Mouse (Mus musculus): ENCODE measurements around the gene Ncapd3. TPM values are rescaled to one million over a fixed set of nuclear protein-coding genes. Genes with fewer than 3 reads are reported as not detected.

Gene Ncapd3
- polyA plus RNA-seq, 1 experiment from 2014 or later: 38.1 TPM

DNA sequence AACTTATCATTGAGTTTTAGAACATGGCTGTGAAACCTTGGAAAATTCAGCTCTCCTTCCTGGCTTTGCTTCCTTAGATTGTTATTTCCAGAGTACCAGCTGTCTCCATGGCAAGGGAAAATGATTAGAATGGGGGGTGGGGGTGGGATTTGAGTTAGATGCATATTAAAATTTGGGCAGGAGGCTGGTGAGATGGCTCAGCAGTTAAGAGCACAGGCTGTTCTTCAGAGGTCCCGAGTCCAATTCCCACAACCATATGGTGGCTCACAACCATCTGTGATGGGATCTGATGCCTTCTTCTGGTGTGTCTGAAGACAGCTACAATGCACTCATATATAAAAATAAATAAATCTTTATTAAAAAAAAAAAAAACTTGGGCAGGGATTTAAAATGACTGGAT lies 24.0 kb upstream of the Ncapd3 start:
- peaks cover 90% of the 10 kb centered on the region for H3K36me3 ChIP-seq (replicated peaks)
- H3K9me3 ChIP-seq: no peaks in the 10 kb centered on the region
- peaks cover 5% of the 10 kb centered on the region for H3K4me1 ChIP-seq
- no peaks in the 10 kb centered on the region for H3K27me3 ChIP-seq (replicated peaks; ENCODE audit: low read depth, poor library complexity, severe bottlenecking)
- H3K27ac ChIP-seq (replicated peaks): no peak overlapping the region
- no peak overlapping the region for H3K4me3 ChIP-seq
- 92% methylated on average over 1 of the region's 1 CpGs for WGBS
- DNase-seq (ENCODE audit: low spot score): no peak

DNA sequence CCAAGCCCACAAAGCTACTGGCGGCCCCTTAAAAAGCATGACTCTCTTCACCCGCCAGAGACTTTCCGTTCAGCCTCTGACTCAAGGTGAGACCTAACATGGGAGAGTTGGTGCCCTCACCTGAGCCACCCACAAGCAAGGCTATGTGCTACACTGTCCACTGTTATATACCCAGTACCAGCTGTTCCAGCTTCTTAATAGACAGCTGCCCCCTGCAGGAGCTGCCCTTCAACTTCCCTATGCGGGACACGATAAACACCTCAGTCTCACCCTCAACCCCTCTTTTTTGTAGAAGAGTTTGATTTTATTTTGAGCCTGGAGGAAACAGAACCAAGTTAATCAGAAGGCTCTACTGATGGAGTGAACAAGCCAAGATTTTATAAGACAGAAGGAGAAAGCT lies 23.1 kb upstream of the Ncapd3 start:
- peaks cover 98% of the 10 kb centered on the region for H3K36me3 ChIP-seq (replicated peaks)
- 94% methylated on average over 5 of the region's 5 CpGs for WGBS
- no peaks in the 10 kb centered on the region for H3K4me1 ChIP-seq
- H3K4me3 ChIP-seq: no peak overlapping the region
- no peak overlapping the region for H3K27ac ChIP-seq (replicated peaks)
- H3K9me3 ChIP-seq: no peaks in the 10 kb centered on the region
- no peak for DNase-seq (ENCODE audit: low spot score)
- H3K27me3 ChIP-seq (replicated peaks; ENCODE audit: low read depth, poor library complexity, severe bottlenecking): no peaks in the 10 kb centered on the region

DNA sequence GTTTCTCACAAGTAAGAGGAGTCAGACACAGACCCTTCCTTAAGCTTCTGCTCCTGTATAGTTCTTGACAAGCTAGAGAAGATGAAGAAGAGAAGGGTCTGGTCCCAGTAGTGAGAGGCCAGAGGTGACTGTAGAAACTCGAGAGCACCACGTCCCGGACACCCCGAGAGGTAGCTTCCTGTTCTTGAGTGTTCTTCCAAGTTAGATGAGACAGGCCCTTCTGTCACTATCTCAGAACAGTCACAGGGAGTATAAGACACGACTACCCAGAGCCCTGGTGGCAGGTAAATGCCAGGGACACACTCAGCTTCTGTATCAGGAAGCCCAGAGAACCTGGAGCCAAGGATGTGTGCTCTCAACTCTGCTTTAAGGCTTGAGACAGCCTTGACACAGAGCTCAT lies 20.7 kb upstream of the Ncapd3 start:
- no peaks in the 10 kb centered on the region for H3K9me3 ChIP-seq
- H3K36me3 ChIP-seq (replicated peaks): peaks cover 98% of the 10 kb centered on the region
- H3K4me3 ChIP-seq: no peak overlapping the region
- no peak overlapping the region for H3K27ac ChIP-seq (replicated peaks)
- H3K4me1 ChIP-seq: no peaks in the 10 kb centered on the region
- 82% methylated on average over 5 of the region's 5 CpGs for WGBS
- no peaks in the 10 kb centered on the region for H3K27me3 ChIP-seq (replicated peaks; ENCODE audit: low read depth, poor library complexity, severe bottlenecking)
- no peak for DNase-seq (ENCODE audit: low spot score)

DNA sequence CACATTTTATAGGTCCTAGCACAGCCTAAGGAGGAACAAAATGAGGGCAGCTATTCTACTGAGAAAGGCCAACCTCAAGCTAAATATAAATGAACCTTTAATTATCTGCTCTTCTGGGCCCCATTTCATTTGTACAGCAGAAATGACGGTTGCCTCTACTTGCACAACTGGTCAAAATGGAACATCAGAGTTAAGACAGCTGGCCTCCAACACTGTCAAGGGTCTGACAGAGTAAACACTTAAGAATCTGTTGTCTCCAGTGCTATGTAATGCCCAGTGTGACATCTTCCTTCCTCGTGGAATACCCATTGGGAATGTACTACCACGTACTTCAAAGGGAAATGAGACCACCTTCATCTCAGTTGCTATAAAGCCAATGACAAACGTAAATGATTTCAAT lies 18.4 kb upstream of the Ncapd3 start:
- DNase-seq (ENCODE audit: low spot score): no peak
- Histone ChIP-seq H3K9me3 (no peaks in the 10 kb centered on the region), H3K27me3 (replicated peaks; ENCODE audit: low read depth, poor library complexity, severe bottlenecking) (no peaks in the 10 kb centered on the region), H3K36me3 (replicated peaks) (peaks cover 98% of the 10 kb centered on the region), H3K4me1 (no peaks in the 10 kb centered on the region), H3K4me3 (no peak overlapping the region), H3K27ac (replicated peaks) (no peak overlapping the region)
- WGBS: 92% methylated on average over 4 of the region's 4 CpGs

DNA sequence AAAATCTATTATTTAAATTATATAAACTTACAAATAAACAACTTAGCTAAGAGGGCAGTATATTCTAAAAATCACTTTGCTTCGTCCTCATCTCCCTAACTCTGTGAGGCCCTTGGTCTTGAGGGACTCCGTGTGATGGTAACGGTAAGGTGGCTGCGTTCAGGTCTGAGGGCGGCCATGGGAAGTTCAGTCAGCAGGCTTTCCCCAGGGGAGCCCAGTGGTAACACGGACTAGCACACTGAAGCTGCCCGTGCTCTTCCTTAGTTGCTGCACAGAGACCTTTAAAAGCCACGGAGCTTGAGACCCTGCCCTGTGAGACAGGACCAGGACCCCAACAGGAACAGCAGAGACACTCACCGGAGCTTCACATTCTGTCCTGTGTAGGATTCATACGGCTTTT lies 11.0 kb upstream of the Ncapd3 start:
- no peaks in the 10 kb centered on the region for H3K4me1 ChIP-seq
- no peak overlapping the region for H3K27ac ChIP-seq (replicated peaks)
- 94% methylated on average over 10 of the region's 10 CpGs for WGBS
- DNase-seq (ENCODE audit: low spot score): no peak
- H3K4me3 ChIP-seq: no peak overlapping the region
- H3K36me3 ChIP-seq (replicated peaks): peaks cover 90% of the 10 kb centered on the region
- H3K9me3 ChIP-seq: no peaks in the 10 kb centered on the region
- H3K27me3 ChIP-seq (replicated peaks; ENCODE audit: low read depth, poor library complexity, severe bottlenecking): no peaks in the 10 kb centered on the region

DNA sequence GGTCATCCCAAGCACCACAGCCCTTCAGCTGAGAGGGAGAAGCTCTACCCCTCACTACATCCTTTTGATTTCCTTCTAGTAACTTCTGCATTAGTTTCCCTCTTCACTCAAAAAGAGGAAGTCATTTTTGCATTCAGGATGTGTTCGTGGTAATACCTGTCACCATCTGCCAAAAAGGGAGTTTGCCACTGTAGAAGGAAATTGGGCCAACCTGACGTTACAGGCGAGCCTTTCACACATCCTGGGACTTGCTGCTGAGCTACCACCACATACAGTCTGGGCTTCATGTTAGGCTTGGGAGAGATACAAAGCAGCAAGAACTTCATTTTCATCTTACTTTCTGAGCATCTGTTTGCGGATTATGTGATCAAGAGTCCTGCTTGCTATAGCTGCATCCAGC lies 6.3 kb upstream of the Ncapd3 start:
- peaks cover 54% of the 10 kb centered on the region for H3K36me3 ChIP-seq (replicated peaks)
- no peak overlapping the region for H3K27ac ChIP-seq (replicated peaks)
- WGBS: 90% methylated on average over 4 of the region's 4 CpGs
- no peak for DNase-seq (ENCODE audit: low spot score)
- H3K27me3 ChIP-seq (replicated peaks; ENCODE audit: low read depth, poor library complexity, severe bottlenecking): no peaks in the 10 kb centered on the region
- H3K4me3 ChIP-seq: no peak overlapping the region
- H3K9me3 ChIP-seq: no peaks in the 10 kb centered on the region
- H3K4me1 ChIP-seq: peaks cover 18% of the 10 kb centered on the region

DNA sequence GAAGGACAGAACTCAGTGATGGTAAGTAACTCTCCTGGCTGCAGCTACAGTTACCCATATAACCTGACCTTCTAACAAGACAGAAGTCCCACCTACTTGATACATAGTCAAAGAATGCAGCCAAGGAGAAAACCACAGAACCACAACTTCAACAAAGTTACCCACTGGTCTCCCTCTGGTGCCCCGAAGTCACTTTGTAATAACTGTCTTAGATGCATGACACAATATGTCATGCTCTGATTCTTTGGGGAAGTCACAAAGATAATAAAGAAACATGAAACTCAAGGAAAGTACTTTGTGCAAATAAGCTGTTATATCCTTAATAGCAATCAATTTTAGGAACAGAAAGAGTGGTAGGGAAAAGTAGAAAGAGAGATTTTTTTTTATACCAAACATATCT lies 3.3 kb upstream of the Ncapd3 start:
- no peaks in the 10 kb centered on the region for H3K27me3 ChIP-seq (replicated peaks; ENCODE audit: low read depth, poor library complexity, severe bottlenecking)
- H3K9me3 ChIP-seq: no peaks in the 10 kb centered on the region
- peaks cover 28% of the 10 kb centered on the region for H3K4me1 ChIP-seq
- peaks cover 31% of the 10 kb centered on the region for H3K36me3 ChIP-seq (replicated peaks)
- DNase-seq (ENCODE audit: low spot score): no peak
- H3K27ac ChIP-seq (replicated peaks): no peak overlapping the region
- 90% methylated on average over 1 of the region's 1 CpGs for WGBS
- no peak overlapping the region for H3K4me3 ChIP-seq

DNA sequence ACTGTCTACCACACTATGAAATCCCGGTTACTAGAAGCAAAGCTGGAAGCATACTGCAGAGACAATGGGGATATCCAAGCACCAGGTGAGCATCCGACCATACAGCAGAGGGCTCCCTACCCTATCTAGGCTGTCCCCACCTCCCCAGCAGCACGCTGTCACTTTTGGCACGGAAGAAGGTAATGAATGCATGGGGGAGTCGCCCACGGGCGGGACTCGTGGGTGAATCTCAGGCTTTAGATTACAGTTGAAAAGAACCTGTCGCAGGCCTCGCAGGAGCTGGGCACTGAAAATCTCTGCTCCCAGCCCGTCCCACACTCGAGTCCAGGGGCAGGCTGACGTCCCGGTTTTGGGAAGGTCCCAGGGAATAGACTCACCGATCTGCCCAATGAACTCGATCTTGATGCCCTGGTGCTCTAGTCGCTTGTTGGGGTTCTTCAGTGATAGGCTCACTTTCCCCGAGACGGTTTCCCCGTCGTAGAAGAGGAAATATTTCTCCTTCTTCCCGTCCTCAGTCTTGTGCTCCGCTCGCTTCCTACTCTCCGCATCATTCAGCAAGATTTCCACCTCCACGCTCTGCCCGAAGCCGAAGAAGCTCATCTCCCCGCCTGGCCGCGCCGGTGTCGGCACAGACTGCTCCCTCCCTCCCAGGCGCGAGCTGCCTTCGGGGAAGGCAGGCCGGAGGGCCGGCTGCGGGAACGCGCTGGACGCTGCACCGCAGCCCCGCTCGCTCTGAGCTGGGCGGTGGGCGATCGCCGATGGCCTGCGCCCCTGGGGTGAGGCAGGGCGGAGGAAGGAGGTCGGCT lies 750 bp upstream of the Ncapd3 start:
- Histone ChIP-seq H3K4me3 (peak overlapping the region; percentile 95), H3K36me3 (replicated peaks) (peaks cover 17% of the 10 kb centered on the region), H3K4me1 (peaks cover 37% of the 10 kb centered on the region), H3K27ac (replicated peaks) (peak overlapping the region; percentile 94), H3K9me3 (no peaks in the 10 kb centered on the region), H3K27me3 (replicated peaks; ENCODE audit: low read depth, poor library complexity, severe bottlenecking) (no peaks in the 10 kb centered on the region)
- DNase-seq (ENCODE audit: low spot score): peak; percentile 41
- under 1% methylated on average over 52 of the region's 52 CpGs for WGBS

DNA sequence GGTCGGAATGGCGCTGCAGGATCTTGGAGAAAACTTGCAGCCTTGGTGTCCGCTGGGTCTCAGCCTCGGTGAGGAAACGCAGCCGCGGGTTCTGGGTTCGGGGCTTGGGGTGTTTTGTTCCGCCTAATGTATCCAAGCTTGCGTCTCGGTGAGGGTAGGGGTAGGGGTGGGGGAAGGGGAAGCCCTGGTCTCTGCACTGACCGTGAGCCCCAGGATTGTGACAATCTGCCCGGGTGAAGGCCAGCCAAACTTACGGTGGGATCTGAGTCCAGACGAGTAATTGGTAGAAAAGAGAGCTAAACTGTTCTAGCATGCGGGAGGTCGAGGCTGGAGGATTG lies 757 bp downstream of the Ncapd3 start:
- H3K4me3 ChIP-seq: peak overlapping the region; percentile 95
- H3K27ac ChIP-seq (replicated peaks): peak overlapping the region; percentile 94
- peaks cover 37% of the 10 kb centered on the region for H3K4me1 ChIP-seq
- H3K27me3 ChIP-seq (replicated peaks; ENCODE audit: low read depth, poor library complexity, severe bottlenecking): no peaks in the 10 kb centered on the region
- no peaks in the 10 kb centered on the region for H3K9me3 ChIP-seq
- DNase-seq (ENCODE audit: low spot score): no peak
- WGBS: under 1% methylated on average over 17 of the region's 17 CpGs
- H3K36me3 ChIP-seq (replicated peaks): peaks cover 21% of the 10 kb centered on the region

DNA sequence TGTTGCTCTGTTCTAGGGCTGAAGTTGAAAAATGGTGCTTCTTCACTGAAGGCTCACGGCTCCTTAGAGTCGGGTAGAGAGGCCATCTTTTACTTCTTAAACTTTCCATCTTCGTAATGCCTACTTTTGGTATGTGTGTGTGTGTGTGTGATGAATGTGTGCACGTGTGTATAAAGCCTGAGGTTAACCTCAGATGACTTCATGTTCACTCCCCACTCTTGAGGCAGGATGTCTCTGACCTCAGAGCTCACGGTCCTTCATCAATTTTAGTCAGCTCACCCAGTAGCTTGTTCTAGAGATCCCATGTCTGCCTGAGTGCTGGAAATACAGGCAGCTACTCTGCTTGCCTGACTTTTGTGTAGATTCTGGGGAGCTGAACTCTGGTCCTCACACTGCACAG lies 13.9 kb downstream of the Ncapd3 start:
- Histone ChIP-seq H3K36me3 (replicated peaks) (peaks cover 99% of the 10 kb centered on the region), H3K4me3 (no peak overlapping the region), H3K9me3 (no peaks in the 10 kb centered on the region), H3K4me1 (no peaks in the 10 kb centered on the region), H3K27ac (replicated peaks) (no peak overlapping the region), H3K27me3 (replicated peaks; ENCODE audit: low read depth, poor library complexity, severe bottlenecking) (no peaks in the 10 kb centered on the region)
- no peak for DNase-seq (ENCODE audit: low spot score)
- WGBS: 93% methylated on average over 5 of the region's 5 CpGs

DNA sequence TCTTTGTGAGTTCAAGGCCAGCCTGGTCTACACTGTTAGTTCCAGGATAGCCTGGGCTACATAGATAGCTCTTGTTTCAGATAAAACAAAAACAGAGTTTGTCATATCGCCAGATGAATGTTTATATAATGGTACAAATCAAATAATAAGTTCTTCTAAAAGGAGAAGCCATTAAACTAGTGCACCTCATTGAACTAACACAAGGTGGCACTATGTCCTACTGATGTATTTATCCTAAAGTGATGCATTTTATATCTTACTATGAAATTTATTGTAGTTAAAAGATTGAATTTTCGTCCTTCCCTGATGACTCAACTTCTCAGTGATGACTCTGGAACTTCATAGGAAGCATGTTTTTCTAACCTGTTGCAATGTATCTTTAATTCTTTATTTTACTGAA lies 19.5 kb downstream of the Ncapd3 start:
- H3K9me3 ChIP-seq: no peaks in the 10 kb centered on the region
- no peak for DNase-seq (ENCODE audit: low spot score)
- H3K4me1 ChIP-seq: no peaks in the 10 kb centered on the region
- H3K27ac ChIP-seq (replicated peaks): no peak overlapping the region
- WGBS: 85% methylated on average over 2 of the region's 2 CpGs
- H3K27me3 ChIP-seq (replicated peaks; ENCODE audit: low read depth, poor library complexity, severe bottlenecking): no peaks in the 10 kb centered on the region
- no peak overlapping the region for H3K4me3 ChIP-seq
- peaks cover 99% of the 10 kb centered on the region for H3K36me3 ChIP-seq (replicated peaks)

DNA sequence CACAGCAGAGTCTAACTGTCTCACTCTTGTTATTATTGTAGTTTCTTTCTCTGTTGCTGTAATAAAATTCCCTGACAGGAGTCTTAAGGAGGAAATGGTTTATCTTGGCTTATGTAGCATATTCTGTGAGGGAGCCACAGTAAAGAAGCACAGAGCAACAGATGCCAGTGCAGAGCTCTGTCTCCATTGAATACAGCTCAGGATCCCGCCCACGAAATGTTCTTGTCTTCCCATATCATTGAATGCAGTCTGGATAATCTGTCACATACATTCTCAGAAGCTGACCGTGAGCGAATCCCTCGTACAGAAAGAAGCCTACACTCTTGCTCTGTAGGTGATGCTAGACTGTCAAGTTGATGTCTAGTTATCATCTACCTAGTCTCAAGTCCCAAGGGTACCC lies 28.4 kb downstream of the Ncapd3 start:
- peaks cover 98% of the 10 kb centered on the region for H3K36me3 ChIP-seq (replicated peaks)
- no peak for DNase-seq (ENCODE audit: low spot score)
- WGBS: 96% methylated on average over 5 of the region's 5 CpGs
- H3K9me3 ChIP-seq: no peaks in the 10 kb centered on the region
- no peak overlapping the region for H3K27ac ChIP-seq (replicated peaks)
- no peaks in the 10 kb centered on the region for H3K27me3 ChIP-seq (replicated peaks; ENCODE audit: low read depth, poor library complexity, severe bottlenecking)
- no peak overlapping the region for H3K4me3 ChIP-seq
- H3K4me1 ChIP-seq: no peaks in the 10 kb centered on the region

DNA sequence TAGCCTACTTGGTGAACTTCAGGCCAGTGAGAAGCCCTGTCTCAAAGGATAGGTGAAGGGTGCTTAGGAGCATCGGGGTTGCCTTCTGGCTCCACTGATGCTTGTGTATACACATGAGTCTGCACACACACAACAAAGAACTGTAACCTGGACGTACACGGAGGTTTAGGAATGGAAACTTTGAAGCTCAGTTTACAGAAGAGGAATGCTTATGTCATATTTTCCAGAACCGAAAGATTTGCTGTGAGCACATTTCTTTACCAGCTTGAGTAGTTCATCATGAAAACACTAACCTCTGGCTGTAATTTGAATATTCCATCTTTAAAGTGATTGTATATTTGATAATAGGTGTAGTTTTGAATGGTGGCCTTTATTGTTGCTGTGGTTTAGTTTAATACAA lies 40.9 kb downstream of the Ncapd3 start:
- 95% methylated on average over 4 of the region's 4 CpGs for WGBS
- Histone ChIP-seq H3K4me1 (no peaks in the 10 kb centered on the region), H3K36me3 (replicated peaks) (peaks cover 100% of the 10 kb centered on the region)

More for the DNA sequence above, 40.9 kb downstream of the Ncapd3 start:
- H3K4me3 ChIP-seq: no peak overlapping the region
- H3K27ac ChIP-seq (replicated peaks): no peak overlapping the region
- no peaks in the 10 kb centered on the region for H3K27me3 ChIP-seq (replicated peaks; ENCODE audit: low read depth, poor library complexity, severe bottlenecking)
- no peak for DNase-seq (ENCODE audit: low spot score)
- no peaks in the 10 kb centered on the region for H3K9me3 ChIP-seq

Data from embryonic facial prominence, embryonic 10.5 days (tissue).